In genomic region chr2:71630143-71630463, GRCm38 (mm10) we compare ENCODE assay signal across 8 mouse cellular contexts.
DNase-seq lines count a peak whose midpoint lies in the region; ATAC-seq and TF ChIP-seq lines count a peak whose summit lies in the region.

No protein-coding gene starts in this region.

- no peaks in the 10 kb centered on the region for H3K36me3 ChIP-seq in neural tube, embryonic 11.5 days (ENCODE audit: control insufficient read depth, insufficient read depth, low read length)
- no peaks in the 10 kb centered on the region for H3K36me3 ChIP-seq in limb, embryonic 15.5 days
- no peaks in the 10 kb centered on the region for H3K36me3 ChIP-seq in stomach, embryonic 15.5 days
- no peaks in the 10 kb centered on the region for H3K36me3 ChIP-seq in kidney, adult 2 months (ENCODE audit: control insufficient read depth, insufficient read depth, low read length)

- no peak for TF ChIP-seq POLR2A in kidney, adult 2 months (IDR thresholded peaks at IDR 0.05; ENCODE audit: low read depth, low read length)

- H3K4me3 ChIP-seq in gastrocnemius, adult 2 months, result peak overlapping the region; percentile 69
- H3K4me3 ChIP-seq in neural tube, embryonic 11.5 days (ENCODE audit: low read depth, low read length), result peak overlapping the region; percentile 35; the same call in 1 of the 2 replicates
- peak overlapping the region; percentile 41 for H3K4me3 ChIP-seq in limb, embryonic 15.5 days
- peak overlapping the region; percentile 30 for H3K4me3 ChIP-seq in stomach, embryonic 15.5 days (replicated peaks)
- no peak overlapping the region; the same call in 1 of the 2 replicates for H3K4me3 ChIP-seq in kidney, adult 2 months (ENCODE audit: insufficient read depth, low read depth, low read length)

- TF ChIP-seq CTCF in gastrocnemius, adult 2 months (IDR thresholded peaks at IDR 0.05), result no peak
- no peak for TF ChIP-seq CTCF in kidney, adult 2 months (conservative IDR thresholded peaks at IDR 0.05; ENCODE audit: insufficient read depth, insufficient read length, low read depth, low read length)

- no peak for DNase-seq in gastrocnemius, adult 2 months
- no peak for DNase-seq in gastrocnemius, adult 18-20 months (ENCODE audit: low spot score)
- no peak for DNase-seq in neural tube, embryonic 11.5 days (ENCODE audit: low spot score)
- DNase-seq in neural tube, embryonic 10.5 days (ENCODE audit: extremely low spot score, low spot score), result no peak
- no peak for DNase-seq in kidney, adult 2 months

- no peak for ATAC-seq in neural tube, embryonic 11.5 days (ENCODE audit: insufficient read depth, low FRiP score, low TSS enrichment)
- ATAC-seq in limb, embryonic 15.5 days (ENCODE audit: insufficient number of reproducible peaks, low FRiP score, low TSS enrichment, low read depth), result no peak
- no peak for ATAC-seq in stomach, embryonic 15.5 days (ENCODE audit: insufficient read depth, low FRiP score, low read depth)
- ATAC-seq in megakaryocyte-erythroid progenitor cell, adult 5-6 weeks (replicated peaks; ENCODE audit: low FRiP score, low TSS enrichment, poor library complexity, severe bottlenecking), result no peak

- peaks cover 29% of the 10 kb centered on the region for H3K4me1 ChIP-seq in neural tube, embryonic 11.5 days (ENCODE audit: control insufficient read depth, insufficient read depth, low read length)
- H3K4me1 ChIP-seq in limb, embryonic 15.5 days, result peaks cover 19% of the 10 kb centered on the region
- H3K4me1 ChIP-seq in stomach, embryonic 15.5 days, result peaks cover 21% of the 10 kb centered on the region
- no peaks in the 10 kb centered on the region; the same call in 1 of the 2 replicates for H3K4me1 ChIP-seq in kidney, adult 2 months (ENCODE audit: control insufficient read depth, insufficient read depth, low read length)

- no peak overlapping the region for H3K9ac ChIP-seq in neural tube, embryonic 11.5 days (ENCODE audit: low read length)
- H3K9ac ChIP-seq in limb, embryonic 15.5 days, result no peak overlapping the region
- H3K9ac ChIP-seq in stomach, embryonic 15.5 days, result no peak overlapping the region

- WGBS in neural tube, embryonic 11.5 days, result 3% methylated on average over 3 of the region's 3 CpGs
- 20% methylated on average over 3 of the region's 3 CpGs for WGBS in limb, embryonic 15.5 days
- 23% methylated on average over 3 of the region's 3 CpGs for WGBS in stomach, embryonic 15.5 days
- WGBS in kidney, adult 2 months, result 60% methylated on average over 3 of the region's 3 CpGs

- intact Hi-C loops in gastrocnemius, adult 2 months (cut with DNase I), result no loop called here

- no peak overlapping the region for H3K27ac ChIP-seq in gastrocnemius, adult 2 months
- no peak overlapping the region for H3K27ac ChIP-seq in neural tube, embryonic 11.5 days (ENCODE audit: low read depth, low read length)
- no peak overlapping the region for H3K27ac ChIP-seq in limb, embryonic 15.5 days
- no peak overlapping the region for H3K27ac ChIP-seq in stomach, embryonic 15.5 days
- no peak overlapping the region for H3K27ac ChIP-seq in kidney, adult 2 months (ENCODE audit: insufficient read depth, low read depth, low read length)

- no peaks in the 10 kb centered on the region for H3K27me3 ChIP-seq in neural tube, embryonic 11.5 days (ENCODE audit: control insufficient read depth, insufficient read depth, low read length)
- H3K27me3 ChIP-seq in limb, embryonic 15.5 days, result peaks cover 11% of the 10 kb centered on the region; the same call in 1 of the 2 replicates
- H3K27me3 ChIP-seq in stomach, embryonic 15.5 days (replicated peaks), result peaks cover 6% of the 10 kb centered on the region; the same call in 1 of the 2 replicates
- H3K27me3 ChIP-seq in kidney, adult 2 months (replicated peaks; ENCODE audit: control insufficient read depth, insufficient read depth, low read length), result no peaks in the 10 kb centered on the region

- no peaks in the 10 kb centered on the region for H3K9me3 ChIP-seq in neural tube, embryonic 11.5 days (ENCODE audit: control insufficient read depth, low read length)
- no peaks in the 10 kb centered on the region for H3K9me3 ChIP-seq in limb, embryonic 15.5 days
- no peaks in the 10 kb centered on the region for H3K9me3 ChIP-seq in stomach, embryonic 15.5 days

- H3K4me2 ChIP-seq in neural tube, embryonic 11.5 days (ENCODE audit: low read depth), result peak overlapping the region; percentile 66
- H3K4me2 ChIP-seq in limb, embryonic 15.5 days, result peak overlapping the region; percentile 90
- H3K4me2 ChIP-seq in stomach, embryonic 15.5 days, result peak overlapping the region; percentile 79
